Mouse (Mus musculus) adrenal gland, adult (tissue): ENCODE data around the gene Cdca4.
"Not testable (repeated sequence)": the region's sequence is repeated elsewhere in the genome, so short reads cannot be mapped to it uniquely, and the experiment has no call there.

Experiments used
- DNase-seq, 2 experiments: peaks; one replicate each; pipeline ENCODE4 v3.0.0; 2022 to 2023; ENCODE audit warnings: low spot score in 1 of 2; ENCODE audit not compliant: inconsistent age in 2 of 2

Gene Cdca4

DNA sequence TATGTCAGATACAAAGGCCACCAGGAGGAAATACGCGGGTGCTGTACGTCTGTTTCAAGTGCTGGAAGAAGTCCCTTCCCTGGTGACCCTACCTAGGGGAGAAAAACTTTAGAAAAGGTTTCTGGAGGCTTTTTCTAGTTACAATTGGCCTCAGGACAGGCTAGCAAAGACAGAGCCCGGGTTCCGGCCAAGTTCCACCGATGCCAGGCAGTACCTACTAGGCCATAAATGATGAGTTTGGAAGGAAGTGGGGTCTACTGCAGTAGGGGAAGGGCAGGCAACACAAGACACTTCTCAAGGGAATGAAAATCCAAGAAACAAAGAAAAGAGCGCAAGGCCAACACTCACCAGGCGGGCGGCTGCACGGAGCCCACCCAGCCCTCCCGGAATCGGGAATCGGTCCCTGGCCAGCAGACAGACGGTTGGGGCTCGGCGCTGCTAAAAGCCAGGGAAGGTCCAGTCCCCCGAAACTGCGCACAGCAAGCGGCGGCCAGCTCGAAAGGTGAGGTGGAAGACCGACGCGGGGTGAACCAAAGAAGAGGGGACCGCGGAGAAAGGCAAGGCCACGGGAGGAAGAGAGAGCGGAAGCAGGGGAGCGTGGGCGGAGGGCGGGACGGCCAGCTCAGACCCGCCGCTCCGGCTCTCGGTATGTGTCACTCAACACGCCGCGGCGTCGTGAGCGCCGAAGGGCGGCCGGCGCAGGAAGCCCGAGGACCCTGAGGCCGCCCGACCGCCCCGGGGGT, 551 bp downstream of the Cdca4 start:
- peak in 1 of 2 experiments; percentile 64 for DNase-seq

DNA sequence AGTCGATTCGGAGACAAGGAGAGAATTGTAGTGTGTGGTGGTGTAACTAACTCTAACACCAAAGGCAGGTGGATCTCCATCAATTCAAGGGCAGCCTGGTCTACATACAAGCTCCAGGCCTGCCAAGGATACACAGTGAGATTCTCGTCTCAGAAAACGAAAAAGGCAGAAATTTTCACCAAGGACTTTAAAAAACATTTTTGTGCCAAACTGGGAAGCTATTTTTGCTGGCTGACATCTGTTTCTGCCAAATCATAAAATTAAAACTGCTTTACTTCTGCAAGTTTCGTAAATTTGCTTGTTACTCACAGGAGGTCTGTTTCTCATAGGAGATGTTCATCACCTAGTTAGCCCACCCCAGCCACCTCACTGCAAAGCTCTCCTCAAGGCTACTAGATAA, 3.3 kb downstream of the Cdca4 start:
- DNase-seq: no peak

DNA sequence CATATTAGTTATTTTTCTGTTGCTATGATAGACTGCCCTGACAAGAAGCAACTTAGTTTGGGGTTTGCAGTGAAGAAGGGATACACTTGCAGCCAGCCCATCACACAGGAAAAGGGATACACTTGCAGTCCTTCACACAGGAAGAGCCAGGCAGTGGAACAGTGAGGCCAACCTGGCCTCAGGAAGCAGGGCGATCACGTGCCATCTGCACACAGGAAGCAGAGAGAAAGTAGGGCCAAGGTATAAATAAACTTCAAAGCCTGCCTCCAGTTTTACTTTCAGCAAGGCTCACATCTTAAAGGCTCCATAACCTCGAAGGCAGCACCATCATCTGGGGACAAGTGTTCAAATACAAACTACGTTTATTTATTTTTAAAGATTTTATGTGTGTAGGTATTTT, 6.0 kb downstream of the Cdca4 start:
- DNase-seq: no peak

DNA sequence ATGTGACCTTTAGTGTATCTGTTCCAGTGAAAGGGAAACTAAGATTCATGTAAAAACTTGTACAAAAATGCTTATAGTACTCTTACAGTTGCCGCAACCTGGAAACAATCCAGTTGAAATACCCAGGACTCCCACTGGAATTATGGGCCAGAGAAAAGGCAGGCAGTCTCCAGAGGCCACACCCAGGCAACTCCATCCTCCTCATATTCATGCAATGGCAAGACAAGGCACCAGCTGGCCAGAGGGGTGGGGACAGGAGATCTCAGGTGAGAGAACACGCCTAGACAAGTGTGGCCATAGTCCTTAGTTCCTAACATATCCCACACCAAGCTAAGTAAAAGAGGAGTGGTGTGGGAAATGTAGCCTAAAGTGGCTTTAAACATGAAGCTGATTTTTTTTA, 6.5 kb downstream of the Cdca4 start:
- DNase-seq: no peak

DNA sequence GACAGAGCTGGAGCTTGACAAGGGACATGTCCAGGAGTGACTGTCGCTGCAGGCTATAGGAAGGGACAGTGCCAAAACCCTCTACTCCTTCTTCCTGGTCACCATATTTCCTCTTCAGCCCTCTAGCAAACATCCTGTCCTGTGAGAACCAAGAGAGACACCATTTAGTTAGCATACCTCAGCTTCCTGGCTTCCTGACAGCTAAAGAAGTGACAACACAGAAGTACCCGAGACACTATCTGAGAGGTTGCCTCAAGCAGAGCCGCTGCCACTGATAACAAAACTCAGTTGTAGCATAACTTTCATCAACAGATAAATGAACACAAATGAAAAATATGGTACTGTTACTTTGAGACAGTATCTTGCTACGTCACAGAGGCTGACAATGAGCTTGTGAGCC, 7.2 kb downstream of the Cdca4 start:
- DNase-seq: no peak

DNA sequence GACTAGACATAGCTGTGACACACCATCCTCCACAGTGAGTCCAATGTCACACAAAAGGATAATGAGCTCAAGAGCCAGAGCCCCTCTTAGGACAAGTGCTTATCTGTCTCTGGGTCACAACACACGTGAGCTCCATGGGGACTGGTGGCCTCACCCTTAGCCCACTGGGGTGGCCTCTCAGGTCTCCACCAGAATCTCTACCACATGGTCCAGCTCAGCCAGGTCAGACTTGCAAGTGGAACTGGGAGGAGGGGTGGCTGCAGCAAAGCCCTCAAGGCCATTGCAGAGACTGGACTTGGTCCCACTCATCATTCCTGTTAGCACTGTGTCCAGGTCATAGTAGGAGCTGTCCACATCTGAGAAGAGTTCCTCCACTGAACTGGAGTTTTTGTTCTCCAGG, 8.0 kb downstream of the Cdca4 start:
- DNase-seq: peak; percentile 46 to 69

DNA sequence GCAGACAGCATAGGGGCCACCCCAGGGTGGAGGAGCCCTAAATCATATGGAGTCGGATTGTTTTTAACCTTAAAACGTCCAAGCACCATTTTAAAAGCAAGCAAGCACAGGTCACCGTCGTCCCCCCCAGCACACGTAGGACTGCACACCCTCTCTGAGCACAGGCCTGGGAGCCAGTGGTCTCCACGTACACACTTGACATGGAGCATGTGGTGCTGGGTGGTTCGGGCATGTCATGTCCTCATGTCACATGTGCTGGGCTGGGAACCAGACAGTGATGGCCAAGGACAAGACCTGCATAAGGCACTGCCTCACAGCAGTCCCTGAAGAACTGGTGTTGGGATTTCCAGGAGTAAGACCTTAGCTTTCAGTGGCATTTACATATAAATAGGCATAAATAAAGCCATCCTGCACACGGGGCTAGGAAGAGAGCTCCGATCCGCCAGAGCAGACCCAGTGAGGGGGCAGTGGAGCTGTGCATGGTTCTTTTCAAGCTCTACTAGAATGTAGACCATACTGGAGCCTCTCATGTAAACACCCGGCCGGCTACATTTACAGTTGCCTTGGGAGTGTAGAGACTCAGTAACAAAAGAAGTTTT, 8.7 kb downstream of the Cdca4 start:
- DNase-seq: no peak

DNA sequence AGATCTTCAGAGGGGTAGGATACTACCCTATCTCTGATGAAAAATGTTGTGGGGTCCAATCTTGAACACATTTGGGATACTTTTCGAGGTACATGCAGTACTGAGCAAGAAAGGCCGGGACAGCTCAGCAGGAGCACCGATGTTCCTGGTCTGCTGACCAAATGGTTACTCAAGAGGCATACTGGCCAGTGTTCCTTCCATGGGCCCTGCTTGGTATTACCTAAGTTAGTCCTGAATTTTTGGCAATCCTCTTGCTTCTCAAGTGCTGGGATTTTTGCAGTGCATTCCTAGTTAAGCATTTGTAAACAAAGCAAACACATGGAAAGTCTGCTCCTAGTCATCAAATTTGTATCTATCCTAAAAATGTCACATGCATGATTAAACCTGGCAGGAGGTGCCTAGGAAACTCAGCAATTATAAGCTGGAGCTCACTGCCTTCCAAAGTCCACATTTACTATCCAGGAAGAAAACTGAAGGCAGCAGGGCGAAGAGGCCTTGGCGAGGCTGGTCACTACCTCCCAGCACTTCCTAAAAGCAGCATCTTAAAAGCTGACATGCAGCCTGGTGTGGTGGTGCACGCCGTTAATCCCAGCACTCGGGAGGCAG, 10.1 kb downstream of the Cdca4 start:
- no peak for DNase-seq

DNA sequence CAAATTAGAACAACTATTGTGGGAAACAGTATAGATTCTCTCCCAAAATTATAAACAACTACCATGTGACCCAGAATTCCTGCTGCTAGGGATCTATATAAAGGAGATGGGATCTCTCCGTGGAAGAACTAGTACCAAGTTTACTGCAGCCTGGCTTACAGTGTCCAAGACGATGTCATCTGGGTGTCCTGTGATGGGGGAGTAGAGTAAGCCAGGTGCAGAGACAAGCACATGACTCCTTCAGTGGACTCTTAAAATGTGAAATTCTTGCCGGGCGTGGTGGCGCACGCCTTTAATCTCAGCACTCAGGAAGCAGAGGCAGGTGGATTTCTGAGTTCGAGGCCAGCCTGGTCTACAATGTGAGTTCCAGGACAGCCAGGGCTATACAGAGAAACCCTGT, 12.4 kb downstream of the Cdca4 start:
- not testable (repeated sequence) for DNase-seq

DNA sequence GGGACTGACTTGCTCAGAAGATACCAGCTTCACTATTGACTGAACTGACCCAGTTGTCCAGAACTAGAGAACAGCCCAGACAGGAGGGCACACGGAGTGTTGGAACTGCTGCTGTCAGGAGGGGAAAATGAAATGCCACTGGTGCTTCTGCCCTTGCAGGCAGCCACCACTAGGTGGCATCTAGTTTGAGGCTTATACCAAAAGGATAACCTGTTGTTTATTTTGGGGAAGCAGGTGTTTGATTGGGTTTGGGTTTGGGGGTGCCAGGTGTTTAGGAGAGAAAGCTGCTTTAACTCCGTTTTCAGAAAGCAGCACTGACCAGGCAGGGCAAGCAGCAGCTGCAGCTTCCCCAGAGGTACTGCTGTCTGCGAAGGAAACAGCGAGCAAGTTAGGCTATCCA, 12.9 kb downstream of the Cdca4 start:
- DNase-seq: peak in 1 of 2 experiments; percentile 76

DNA sequence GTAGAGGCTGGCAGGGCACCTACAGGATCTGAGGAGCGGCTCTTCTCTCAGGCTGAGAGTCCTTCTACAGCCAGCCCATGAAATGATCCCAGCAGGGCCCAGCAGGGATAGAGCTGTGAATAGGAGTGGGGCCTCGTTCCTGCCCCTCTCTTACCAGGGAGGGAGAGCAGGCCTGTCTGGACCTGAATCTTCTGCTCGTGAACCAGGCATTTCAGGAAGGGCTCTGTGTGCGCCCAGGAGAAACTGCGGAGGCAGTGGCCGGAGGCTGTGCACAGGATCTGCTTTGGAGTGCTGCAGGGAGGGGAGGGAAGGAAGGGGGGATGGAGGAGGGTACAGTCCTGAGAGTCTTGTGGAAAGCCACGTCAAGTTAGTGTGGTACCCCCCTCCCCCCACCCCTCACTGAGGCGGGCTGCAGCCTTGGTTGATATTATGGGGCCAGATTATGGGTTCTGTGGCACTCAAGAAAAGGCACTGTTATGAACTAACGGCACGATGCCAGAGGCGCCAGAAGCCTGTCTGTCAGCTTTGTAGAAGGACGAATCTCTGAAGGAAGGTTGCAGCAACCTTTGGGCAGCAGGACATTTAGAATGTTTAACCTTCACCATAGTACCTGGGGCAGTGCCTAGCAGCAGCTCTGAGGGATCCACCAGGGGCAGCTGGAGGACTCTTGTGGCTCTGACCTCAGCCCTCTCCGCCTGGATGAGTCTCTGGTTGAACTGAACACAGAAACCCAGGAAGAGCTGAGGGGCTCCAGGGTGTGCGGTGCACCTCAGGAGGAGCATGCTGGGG, 14.3 kb downstream of the Cdca4 start:
- DNase-seq: no peak

DNA sequence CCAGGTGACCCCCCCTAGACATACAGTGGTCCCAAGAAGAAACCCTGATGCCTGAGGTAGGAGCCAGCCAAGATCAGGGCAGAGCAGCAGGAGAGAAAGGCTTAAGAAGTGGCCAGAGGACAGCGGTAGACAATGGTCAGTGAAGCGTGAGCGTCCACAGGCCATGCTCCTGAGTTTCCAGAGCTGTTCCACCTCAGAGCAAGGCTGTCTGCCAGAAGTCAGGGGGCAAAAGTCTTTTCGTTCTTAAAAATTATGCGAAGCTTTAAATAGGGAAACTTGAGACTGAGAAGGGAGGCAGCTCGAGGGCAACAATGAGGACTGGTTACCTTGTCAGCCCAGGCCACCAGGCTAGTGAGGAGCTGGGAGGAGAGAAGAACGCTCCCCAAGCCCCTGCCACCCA, 15.9 kb downstream of the Cdca4 start:
- DNase-seq: no peak

DNA sequence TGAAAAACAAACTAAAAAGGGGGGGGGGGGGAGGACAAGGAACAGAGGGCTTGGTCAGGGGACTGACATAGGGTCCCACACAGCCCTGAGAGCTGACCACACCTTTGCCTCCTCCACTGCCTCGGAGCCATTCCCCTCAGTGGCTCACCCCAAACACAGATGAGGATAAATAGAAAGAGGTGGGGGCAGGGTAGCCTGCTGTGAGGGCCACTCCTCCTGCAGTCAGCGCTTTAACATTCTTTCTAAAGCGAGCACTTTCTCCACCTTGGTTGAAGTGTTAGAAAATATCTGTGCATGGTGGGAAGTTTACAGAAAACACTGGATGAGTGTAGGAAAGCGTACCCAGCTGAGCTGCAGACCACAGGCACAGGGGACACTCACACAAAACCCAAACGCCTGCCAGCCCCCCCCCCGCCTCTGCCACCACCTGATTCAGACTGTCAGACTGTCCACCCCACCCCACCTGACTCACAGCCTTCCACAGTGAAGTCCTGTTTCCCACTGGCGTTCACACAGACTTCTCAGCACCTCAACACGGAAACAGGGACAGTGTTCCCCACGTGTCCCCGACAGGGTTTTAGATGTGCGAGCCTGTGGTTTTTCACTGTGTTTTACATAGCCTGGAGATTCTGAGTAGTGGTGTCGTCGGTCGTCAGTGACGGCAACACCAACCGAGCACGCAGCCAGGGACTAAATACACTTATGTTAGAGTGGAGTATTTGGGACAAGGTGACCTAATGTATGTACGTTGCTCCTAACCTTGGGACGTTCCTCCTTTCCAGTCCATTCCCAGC, 18.9 kb downstream of the Cdca4 start:
- no peak for DNase-seq

DNA sequence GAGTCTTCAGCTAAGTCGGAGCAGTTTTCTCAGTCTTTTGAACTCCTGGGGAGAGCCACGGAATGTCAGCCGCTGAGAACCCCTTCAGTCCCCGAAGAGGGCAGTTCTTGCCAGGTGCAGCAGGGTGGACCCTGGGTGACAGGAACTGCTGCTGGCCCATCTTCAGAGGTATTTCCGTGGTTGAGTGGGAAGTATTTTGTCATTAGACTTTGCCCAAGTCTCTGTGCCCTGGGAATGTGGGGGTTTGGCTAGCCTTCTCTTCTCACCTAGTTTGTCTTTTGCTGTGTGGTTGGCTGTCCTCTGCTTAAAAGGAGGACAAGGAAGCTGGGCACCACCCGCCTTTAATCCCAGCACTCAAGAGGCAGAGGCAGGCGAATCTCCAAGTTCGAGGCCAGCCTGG, 19.6 kb downstream of the Cdca4 start:
- DNase-seq: no peak

DNA sequence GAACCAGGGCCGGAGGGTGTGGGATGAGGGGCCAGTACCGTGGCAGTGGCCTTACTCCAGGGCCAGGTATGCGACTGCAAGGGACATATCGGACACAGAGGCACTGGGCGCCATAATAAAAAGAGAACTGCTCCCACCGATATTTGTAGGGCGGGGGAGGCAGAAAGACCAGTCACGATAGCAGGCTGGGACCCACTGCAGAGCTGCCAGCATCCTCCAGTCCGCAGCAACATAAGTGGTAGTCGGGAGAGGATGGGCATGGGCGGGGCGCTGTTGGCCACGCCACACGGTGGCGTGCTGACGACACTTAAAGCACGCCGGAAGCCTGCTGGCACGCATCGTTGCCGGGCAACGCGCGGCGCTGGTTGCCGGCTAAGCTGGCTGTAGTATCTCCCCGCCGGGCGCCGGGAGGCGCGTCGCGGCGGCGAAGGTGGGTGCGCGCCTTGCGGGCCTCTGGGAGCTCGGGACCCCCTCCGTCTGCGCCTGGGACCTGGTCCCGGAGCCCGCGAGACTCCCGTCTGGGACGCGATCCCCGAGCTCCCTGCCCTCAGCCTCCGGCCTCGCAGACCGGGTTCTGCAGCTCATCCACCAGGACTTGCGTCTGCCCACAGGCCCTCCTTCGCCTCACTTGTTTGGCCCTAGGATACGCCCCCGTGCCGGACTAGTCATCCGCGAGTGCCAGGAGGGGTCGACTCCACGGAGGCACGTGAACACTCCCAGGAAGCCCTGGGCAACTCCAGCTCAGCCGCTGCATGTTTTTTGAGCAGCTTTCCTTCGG, 20.4 kb downstream of the Cdca4 start, which contains the start of gene Clba1:
Gene Clba1, plus strand, starts transcription at position 351 of the 778 bp plus-strand sequence.
- peak; percentile 94 to 96 for DNase-seq

DNA sequence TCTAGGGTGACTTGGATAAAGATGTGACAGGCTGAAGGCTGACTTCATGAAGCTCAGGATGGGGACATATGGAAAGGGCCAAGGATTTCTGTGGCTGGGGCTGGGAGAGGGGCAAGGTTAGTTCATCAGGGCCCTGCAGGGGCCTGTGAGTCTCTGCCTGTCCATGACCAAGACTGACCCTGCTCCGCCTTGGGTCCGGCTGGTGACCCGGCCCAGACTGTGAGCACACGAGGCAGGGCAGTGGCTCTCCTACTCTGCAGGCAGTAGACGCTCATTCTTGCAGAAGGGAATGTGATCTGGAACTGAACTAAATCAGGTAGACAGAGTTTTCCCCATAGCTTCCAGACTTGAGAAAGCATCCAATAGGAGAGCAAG, 21.0 kb downstream of the Cdca4 start:
- no peak for DNase-seq

DNA sequence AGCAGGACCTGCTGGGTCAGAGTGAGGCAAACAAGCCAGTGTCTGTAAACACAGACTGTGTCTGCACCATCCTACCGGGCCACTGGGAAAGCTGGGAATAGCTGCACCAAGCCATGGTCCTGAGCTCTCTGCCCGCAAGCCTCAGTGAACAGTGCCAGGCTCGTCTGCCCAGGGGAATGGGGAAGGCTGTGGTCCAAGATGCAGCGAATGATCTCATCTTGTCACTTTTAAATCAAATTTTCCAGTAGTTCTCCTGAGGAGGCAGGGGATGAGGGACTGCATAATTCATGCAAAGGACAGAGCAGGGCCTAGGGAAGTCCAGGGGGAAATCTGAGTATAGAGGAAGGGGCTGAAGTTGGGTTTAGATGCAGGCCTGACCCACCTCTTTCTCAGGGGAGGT, 21.4 kb downstream of the Cdca4 start:
- DNase-seq: no peak

DNA sequence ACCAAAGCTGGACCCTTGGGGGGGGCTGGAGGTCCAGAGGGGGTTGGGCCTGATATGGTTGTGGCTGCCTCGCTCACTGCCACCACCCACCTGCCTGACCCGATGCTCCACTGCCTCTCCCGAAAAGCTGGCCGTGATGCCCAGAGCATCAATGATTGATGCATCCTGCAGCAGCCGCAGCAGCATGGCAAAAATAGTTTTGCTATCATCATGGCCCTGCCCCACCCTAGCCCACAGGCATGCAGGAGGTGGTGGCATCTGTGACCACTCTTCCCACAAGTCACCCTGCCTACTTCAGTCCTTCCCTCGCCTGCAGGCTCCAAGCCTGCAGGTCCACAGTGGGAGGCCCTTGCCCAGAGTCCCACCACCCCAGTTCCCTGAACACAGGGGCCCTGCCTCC, 23.2 kb downstream of the Cdca4 start:
- DNase-seq: no peak

DNA sequence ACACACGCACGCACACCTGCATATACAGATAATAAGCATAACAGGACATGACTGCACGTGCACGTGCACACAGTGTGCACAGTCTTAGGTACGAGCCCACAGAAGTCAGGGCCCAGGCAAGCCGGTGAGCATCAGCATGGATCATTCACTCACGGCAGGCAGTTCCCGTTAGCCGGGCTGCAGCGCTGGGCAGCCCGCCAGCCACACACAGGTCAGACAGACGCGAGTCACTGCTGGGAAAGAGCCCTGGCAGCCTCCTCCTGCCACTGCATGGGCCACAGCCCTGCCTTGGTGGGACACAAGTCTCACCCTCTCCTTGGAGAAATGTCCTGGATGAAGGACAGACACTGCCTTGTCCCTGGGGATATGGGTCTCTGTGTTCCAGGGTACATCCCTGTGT, 25.2 kb downstream of the Cdca4 start:
- peak; percentile 47 to 65 for DNase-seq

DNA sequence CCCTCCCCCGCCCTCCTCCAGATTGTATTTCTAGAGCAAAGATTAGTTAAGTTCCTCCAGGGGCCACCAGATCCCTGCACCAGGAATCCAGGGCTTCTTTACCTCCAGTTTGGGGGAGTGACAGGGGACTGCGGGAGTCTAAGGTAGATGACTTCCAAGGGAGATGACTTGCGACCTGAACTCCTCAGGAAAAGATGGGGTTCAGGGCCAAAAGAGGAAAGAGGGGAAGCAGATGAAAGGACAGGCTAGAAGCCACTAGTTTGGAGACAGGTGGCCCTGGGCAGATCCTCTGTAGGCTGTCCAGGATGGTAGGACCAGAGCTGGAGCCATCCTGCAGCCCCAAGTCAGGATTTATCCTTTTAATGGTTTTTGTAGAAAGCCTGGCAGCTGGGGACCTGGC, 26.3 kb downstream of the Cdca4 start:
- DNase-seq: no peak
